Mouse (Mus musculus): Measurements from ENCODE around the gene Copz2.

Gene Copz2

DNA sequence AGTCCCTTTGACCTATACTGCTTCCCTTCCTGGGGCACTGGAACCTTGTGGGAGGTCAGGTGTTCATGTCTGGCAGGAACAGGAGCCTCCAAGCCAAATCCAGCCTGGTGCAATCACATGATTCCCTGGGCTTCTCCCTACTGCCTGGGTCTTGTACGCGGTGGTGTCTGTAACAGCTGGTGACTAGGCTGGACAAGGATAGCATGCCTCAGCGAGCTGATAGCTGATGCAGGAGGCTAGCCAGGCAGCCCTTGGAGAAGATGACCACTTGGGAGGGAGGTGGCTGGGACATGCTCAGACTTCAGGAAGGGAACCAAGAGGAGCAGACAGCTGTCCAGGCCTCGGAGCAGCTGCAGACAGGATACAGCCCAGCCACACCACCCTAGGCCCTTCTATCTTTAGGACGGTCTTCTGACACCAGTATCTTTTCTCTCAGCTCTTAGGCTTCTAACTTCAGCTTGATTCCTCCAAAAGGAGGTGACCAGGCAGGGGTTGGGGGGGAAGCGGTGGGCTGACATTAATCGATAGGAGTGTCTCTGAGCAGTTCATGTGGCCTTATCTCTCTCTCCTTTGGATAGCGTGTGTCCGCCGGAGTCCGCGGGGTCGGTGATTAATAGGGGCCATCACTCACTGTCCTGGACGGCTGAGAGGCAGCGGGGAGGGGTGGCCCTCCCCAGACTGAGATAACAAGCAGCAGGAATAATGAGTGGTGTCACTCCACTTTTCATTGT, 56.9 kb downstream of the Copz2 start:
- no peak for DNase-seq (ENCODE audit: low spot score)

DNA sequence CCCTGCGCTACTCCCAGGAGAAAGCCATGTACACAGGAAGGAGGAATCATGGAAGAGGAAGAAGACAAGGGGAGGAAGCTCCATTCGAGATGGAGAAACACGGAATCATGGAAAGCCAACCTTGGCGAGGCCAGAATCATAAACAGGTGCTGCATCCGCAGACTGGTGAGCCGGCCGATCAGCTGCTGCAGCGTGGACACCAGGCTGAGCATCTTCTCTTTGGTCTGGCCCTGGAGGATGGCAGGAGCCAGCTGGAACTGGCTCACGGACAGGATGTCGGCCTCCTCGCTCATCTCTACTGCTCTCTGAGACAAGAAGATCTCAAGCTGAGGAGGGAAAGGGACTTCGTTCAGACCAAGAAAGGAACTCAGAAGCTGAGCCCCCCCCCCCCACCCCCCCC, 58.9 kb downstream of the Copz2 start:
- DNase-seq (ENCODE audit: low spot score), result no peak

DNA sequence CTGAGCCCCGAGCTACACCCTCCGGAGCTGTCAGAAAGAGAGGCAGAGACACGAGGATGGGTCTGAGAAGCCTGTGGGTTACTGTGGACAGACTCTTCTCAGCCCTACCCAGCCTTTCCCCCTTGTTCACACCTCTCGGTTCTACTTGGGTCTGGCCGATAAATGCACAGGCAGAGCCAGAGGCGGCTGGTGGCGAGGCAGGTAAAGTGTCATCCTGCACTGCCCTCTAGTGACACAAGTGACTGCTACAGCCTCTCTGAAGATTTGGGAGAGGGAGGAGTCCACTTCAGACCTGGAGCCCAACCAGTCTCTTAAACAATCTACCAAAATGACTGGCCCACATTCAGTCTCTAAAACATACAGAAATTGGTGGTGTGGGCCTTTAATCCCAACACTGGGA, 60.3 kb downstream of the Copz2 start:
- peak; percentile 72 for DNase-seq (ENCODE audit: low spot score)
